Mouse (Mus musculus) embryonic stem cell, embryonic (primary cell): ENCODE measurements around the gene Gpa33.

Experiments used
- CTCF ChIA-PET, 4 experiments: fragments of 300-600 bp in 2 of 4; fragments of 350-600 bp in 2 of 4; sonication (Branson Sonifier 250); formaldehyde crosslinking; loops; one replicate each; lab custom pipeline; 2022; ENCODE audit warnings: inconsistent platforms in 2 of 4; lab: Charles Lee
- POLR2A ChIA-PET, 4 experiments: fragments of 300-600 bp in 2 of 4; fragments of 350-600 bp in 2 of 4; sonication (Branson Sonifier 250); formaldehyde crosslinking; loops; one replicate each; lab custom pipeline; 2022; ENCODE audit warnings: antibody characterized with exemption in 4 of 4, inconsistent platforms in 1 of 4; lab: Charles Lee

The Gpa33 gene

GRCm38 (mm10) chr1:166130224-166130860 lies at the start of gene Gpa33:
Gene Gpa33 (plus strand): TSS chr1:166130238.
- POLR2A ChIA-PET, result interaction anchor here (0.6 to 10.5 kb wide), 20 partner anchors 8 to 473 kb away, joined by 3 to 316 read pairs (median 5); partner anchors contain the start of gene Pou2f1 (in 2 of the 4)
- CTCF ChIA-PET, result interaction anchor here in 3 of 4 experiments (0.6 to 0.9 kb wide), 4 partner anchors 16 to 579 kb away, joined by 3 to 7 read pairs (median 3); no protein-coding TSS in a partner anchor

- ChIA-PET POLR2A (interaction anchor here in 1 of 4 experiments (0.7 to 1.7 kb wide), 2 partner anchors 10 to 12 kb away, joined by 3 to 6 read pairs; no protein-coding TSS in a partner anchor), CTCF (no interaction called here)
Measured at GRCm38 (mm10) chr1:166088446-166089170, 41.4 kb upstream of the Gpa33 start.

- ChIA-PET CTCF (no interaction called here), POLR2A (interaction anchor here in 1 of 4 experiments (0.5 to 1.7 kb wide), 4 partner anchors 11 to 166 kb away, joined by 3 to 6 read pairs (median 5); no protein-coding TSS in a partner anchor)
Measured at GRCm38 (mm10) chr1:166089337-166089736, 40.7 kb upstream of the Gpa33 start.

- POLR2A ChIA-PET, result interaction anchor here in 2 of 4 experiments (0.5 to 1.7 kb wide), 5 partner anchors 10 to 166 kb away, joined by 3 to 6 read pairs (median 5); no protein-coding TSS in a partner anchor
- CTCF ChIA-PET, result no interaction called here
Measured at GRCm38 (mm10) chr1:166089739-166090138, 40.3 kb upstream of the Gpa33 start.

DNA sequence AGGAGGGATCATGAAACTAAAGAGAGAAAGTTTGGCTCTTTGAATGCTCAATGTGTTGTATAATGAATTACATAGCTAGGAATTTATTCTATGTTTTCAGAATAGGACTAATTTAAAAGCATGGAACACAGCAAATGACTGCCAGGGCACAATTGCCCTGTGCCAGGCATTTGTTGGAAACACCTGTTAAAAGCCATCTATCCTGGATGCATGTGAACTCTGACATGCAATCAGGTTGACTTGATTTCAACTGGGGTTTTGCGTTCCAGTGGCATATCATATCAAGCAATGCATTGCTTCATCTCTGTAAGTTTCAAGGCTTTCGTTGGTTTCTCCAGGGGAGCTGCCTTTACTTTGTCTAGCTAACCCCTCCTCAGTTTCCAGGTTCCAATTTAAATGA lies 39.7 kb upstream of the Gpa33 start:
- ChIA-PET CTCF (no interaction called here), POLR2A (interaction anchor here in 2 of 4 experiments (0.9 to 1.6 kb wide), 4 partner anchors 10 to 98 kb away, joined by 3 to 5 read pairs (median 3); no protein-coding TSS in a partner anchor)

GRCm38 (mm10) chr1:166094462-166094861 lies 35.6 kb upstream of the Gpa33 start:
- POLR2A ChIA-PET, result interaction anchor here in 2 of 4 experiments (0.8 to 1.8 kb wide), 4 partner anchors 31 to 48 kb away, joined by 3 to 4 read pairs (median 3); no protein-coding TSS in a partner anchor
- CTCF ChIA-PET, result interaction anchor here in 1 of 4 experiments (0.5 kb wide), 1 partner anchor 66 kb away, joined by 3 read pairs; no protein-coding TSS in a partner anchor

GRCm38 (mm10) chr1:166098120-166098519 lies 31.9 kb upstream of the Gpa33 start:
- ChIA-PET POLR2A (interaction anchor here in 2 of 4 experiments (1.6 to 3.7 kb wide), 4 partner anchors 28 to 96 kb away, joined by 7 to 19 read pairs (median 12); partner anchors contain the start of gene Pou2f1 (in 2 of the 2)), CTCF (no interaction called here)

GRCm38 (mm10) chr1:166102920-166103608 lies 27.0 kb upstream of the Gpa33 start:
- ChIA-PET CTCF (interaction anchor here in 3 of 4 experiments (0.5 to 2.5 kb wide), 5 partner anchors 30 to 212 kb away, joined by 3 to 7 read pairs (median 7); partner anchors contain the start of gene Pou2f1 (in 1 of the 3)), POLR2A (interaction anchor here in 3 of 4 experiments (0.8 to 2.7 kb wide), 8 partner anchors 11 to 100 kb away, joined by 3 to 14 read pairs (median 4); no protein-coding TSS in a partner anchor)

GRCm38 (mm10) chr1:166104858-166105257 lies 25.2 kb upstream of the Gpa33 start:
- ChIA-PET POLR2A (interaction anchor here in 2 of 4 experiments (1.0 to 2.7 kb wide), 7 partner anchors 14 to 102 kb away, joined by 3 to 14 read pairs (median 4); partner anchors contain the start of gene Pou2f1 (in 1 of the 2)), CTCF (interaction anchor here in 2 of 4 experiments (0.8 to 2.5 kb wide), 2 partner anchors 46 to 49 kb away, joined by 4 to 7 read pairs; no protein-coding TSS in a partner anchor)

GRCm38 (mm10) chr1:166105464-166105863 lies 24.6 kb upstream of the Gpa33 start:
- CTCF ChIA-PET, result no interaction called here

GRCm38 (mm10) chr1:166114986-166115385 lies 15.1 kb upstream of the Gpa33 start:
- CTCF ChIA-PET, result no interaction called here
- POLR2A ChIA-PET, result interaction anchor here in 2 of 4 experiments (0.7 to 1.5 kb wide), 2 partner anchors 10 to 15 kb away, joined by 3 to 5 read pairs; no protein-coding TSS in a partner anchor

More at GRCm38 (mm10) chr1:166105464-166105863, 24.6 kb upstream of the Gpa33 start:
- POLR2A ChIA-PET, result interaction anchor here in 2 of 4 experiments (0.9 to 2.7 kb wide), 7 partner anchors 13 to 104 kb away, joined by 3 to 14 read pairs (median 5); no protein-coding TSS in a partner anchor

DNA sequence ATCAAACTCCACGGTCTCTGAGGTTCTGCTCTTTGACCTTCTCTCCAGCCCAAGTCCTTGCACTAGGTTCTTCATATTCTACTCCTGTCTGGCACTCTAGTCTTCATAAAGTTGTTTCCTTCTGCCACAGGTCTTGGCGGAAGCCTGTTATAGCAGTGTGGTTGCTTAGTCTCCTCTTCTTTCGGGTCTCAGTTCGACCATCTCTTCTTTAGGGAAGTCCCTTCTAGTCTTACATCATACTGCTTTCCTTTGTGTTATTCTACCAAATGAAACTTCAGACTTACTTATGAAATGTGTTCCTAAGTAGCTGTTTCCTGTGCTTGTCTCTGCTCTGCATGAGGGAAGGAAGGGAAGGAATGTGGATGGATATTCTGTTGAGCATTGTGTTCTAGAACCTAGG lies 14.3 kb upstream of the Gpa33 start:
- CTCF ChIA-PET, result interaction anchor here in 1 of 4 experiments (1.1 kb wide), 1 partner anchor 38 kb away, joined by 4 read pairs; no protein-coding TSS in a partner anchor

GRCm38 (mm10) chr1:166117866-166118639 lies 12.0 kb upstream of the Gpa33 start:
- CTCF ChIA-PET, result interaction anchor here in 2 of 4 experiments (0.6 to 0.7 kb wide), 2 partner anchors 37 to 491 kb away, joined by 3 to 4 read pairs; no protein-coding TSS in a partner anchor
- POLR2A ChIA-PET, result interaction anchor here in 2 of 4 experiments (0.9 to 1.8 kb wide), 9 partner anchors 9 to 192 kb away, joined by 3 to 7 read pairs (median 4); partner anchors contain the start of genes Dusp27 (in 1 of the 2) and Gpa33 (in 1 of the 2)

More for the DNA sequence above, 14.3 kb upstream of the Gpa33 start:
- POLR2A ChIA-PET, result interaction anchor here in 3 of 4 experiments (0.6 to 1.5 kb wide), 3 partner anchors 9 to 30 kb away, joined by 3 to 8 read pairs (median 5); no protein-coding TSS in a partner anchor

DNA sequence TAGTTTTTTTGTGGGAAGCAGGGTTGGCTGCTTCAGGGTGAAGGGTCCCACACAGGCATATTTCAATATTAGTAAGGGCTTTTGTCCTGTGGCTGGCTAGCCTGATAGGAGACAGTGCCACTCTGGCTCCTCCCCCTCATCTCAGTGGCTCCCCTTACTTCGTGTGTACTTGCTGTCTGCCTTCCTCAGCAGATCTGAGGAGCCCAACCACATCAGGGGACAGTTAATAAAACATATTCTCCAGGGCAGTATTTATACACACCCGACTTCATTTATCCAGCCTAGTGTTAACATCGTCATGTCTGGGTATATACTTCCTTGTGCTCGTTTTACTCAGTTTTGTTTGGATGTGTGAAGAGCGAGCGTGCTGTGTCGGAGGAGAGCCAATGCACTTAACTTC lies 7.9 kb upstream of the Gpa33 start:
- ChIA-PET CTCF (interaction anchor here in 2 of 4 experiments (0.7 to 1.5 kb wide), 3 partner anchors 20 to 32 kb away, joined by 3 read pairs; no protein-coding TSS in a partner anchor), POLR2A (interaction anchor here in 2 of 4 experiments (0.9 to 1.8 kb wide), 5 partner anchors 13 to 35 kb away, joined by 3 to 8 read pairs (median 4); no protein-coding TSS in a partner anchor)

GRCm38 (mm10) chr1:166123045-166123444 lies 7.0 kb upstream of the Gpa33 start:
- ChIA-PET POLR2A (interaction anchor here in 1 of 4 experiments (0.7 to 1.2 kb wide), 3 partner anchors 19 to 90 kb away, joined by 3 to 5 read pairs (median 5); no protein-coding TSS in a partner anchor), CTCF (no interaction called here)

GRCm38 (mm10) chr1:166123751-166124150 lies 6.3 kb upstream of the Gpa33 start:
- ChIA-PET CTCF (interaction anchor here in 1 of 4 experiments (0.6 kb wide), 1 partner anchor 29 kb away, joined by 3 read pairs; no protein-coding TSS in a partner anchor), POLR2A (interaction anchor here in 3 of 4 experiments (0.7 to 10.5 kb wide), 7 partner anchors 17 to 90 kb away, joined by 3 to 316 read pairs (median 5); no protein-coding TSS in a partner anchor)
